Mouse (Mus musculus) CH12.LX (cell line): Measurements from ENCODE around the gene Celf2. TPM values are rescaled to one million over a fixed set of nuclear protein-coding genes. Genes with fewer than 3 reads are reported as not detected.

Experiments
- DNase-seq: peaks from one replicate; pipeline ENCODE4 v3.0.0-alpha.2; 2013; ENCODE audit errors: extremely low read depth
- H3K27ac ChIP-seq: 2 replicates; pipeline ENCODE4 v1.5.1; 2012; ENCODE audit warnings: low read depth, mild to moderate bottlenecking, control low read depth, moderate library complexity; ENCODE audit not compliant: insufficient read depth
- H3K27me3 ChIP-seq: replicated peaks from 2 replicates; pipeline ENCODE3; 2012; ENCODE audit warnings: inconsistent platforms
- H3K36me3 ChIP-seq, 2 experiments: replicated peaks in 1 of 2; 2 replicates each; pipeline versions ENCODE3 to v1.6.1; 2012; ENCODE audit warnings: inconsistent platforms in 1 of 2, low read length in 1 of 2, mild to moderate bottlenecking in 1 of 2, mixed read lengths in 1 of 2, moderate library complexity in 1 of 2; ENCODE audit not compliant: control insufficient read depth in 1 of 2, insufficient read depth in 1 of 2
- H3K4me1 ChIP-seq, 2 experiments: 2 replicates each; pipeline ENCODE4 v1.6.1; 2012; ENCODE audit warnings: inconsistent platforms in 1 of 2, moderate library complexity in 1 of 2; ENCODE audit not compliant: insufficient read depth in 2 of 2, control insufficient read depth in 1 of 2
- H3K4me2 ChIP-seq: 2 replicates; pipeline ENCODE4 v1.6.1; 2012; ENCODE audit warnings: low read depth, mild to moderate bottlenecking, control low read depth; ENCODE audit not compliant: poor library complexity, insufficient read depth, severe bottlenecking
- H3K4me3 ChIP-seq, 3 experiments: fragments of 150-350 bp in 1 of 3; sonication (generic) in 1 of 3; replicated peaks in 1 of 3; 2 replicates each; pipeline versions ENCODE3 to v1.5.1; 2011 to 2012; ENCODE audit warnings: low read depth in 2 of 3, low read length in 2 of 3, mild to moderate bottlenecking in 2 of 3, moderate library complexity in 2 of 3, control low read depth in 1 of 3, improper control_type of control experiment in 1 of 3, inconsistent platforms in 1 of 3, mixed read lengths in 1 of 3; ENCODE audit not compliant: poor library complexity in 1 of 3
- H3K79me2 ChIP-seq: replicated peaks from 2 replicates; pipeline ENCODE4 v1.6.1; 2012; ENCODE audit warnings: mild to moderate bottlenecking, moderate library complexity; ENCODE audit not compliant: control insufficient read depth, poor library complexity, insufficient read depth, severe bottlenecking; ENCODE audit errors: extremely low read depth
- H3K9ac ChIP-seq: 2 replicates; pipeline ENCODE4 v1.6.1; 2012; ENCODE audit warnings: low read depth, mild to moderate bottlenecking, control low read depth, moderate library complexity; ENCODE audit not compliant: insufficient read depth
- H3K9me3 ChIP-seq: replicated peaks from 2 replicates; pipeline ENCODE3; 2012; ENCODE audit warnings: low read length, inconsistent platforms, mixed read lengths
- ELF1 ChIP-seq: IDR thresholded peaks from 2 replicates; pipeline ENCODE4 v1.6.1; 2014; ENCODE audit warnings: low read depth, mild to moderate bottlenecking, inconsistent platforms, low read length, improper control_type of control experiment
- GABPA ChIP-seq: IDR thresholded peaks from 2 replicates; pipeline ENCODE4 v1.6.1; 2012; ENCODE audit warnings: low read depth, low read length, improper control_type of control experiment, inconsistent platforms; ENCODE audit not compliant: insufficient replicate concordance
- IRF4 ChIP-seq: IDR thresholded peaks from 2 replicates; pipeline ENCODE4 v1.6.1; 2014; ENCODE audit warnings: low read depth, mild to moderate bottlenecking, inconsistent platforms, low read length, improper control_type of control experiment
- JUN ChIP-seq: IDR thresholded peaks from 2 replicates; pipeline ENCODE4 v1.6.1; 2011; ENCODE audit warnings: low read depth, mild to moderate bottlenecking, low read length, improper control_type of control experiment, moderate library complexity; ENCODE audit not compliant: insufficient read depth
- MEF2A ChIP-seq: IDR thresholded peaks from 2 replicates; pipeline ENCODE4 v1.6.1; 2014; ENCODE audit warnings: low read depth, mild to moderate bottlenecking, inconsistent platforms, low read length, improper control_type of control experiment, borderline replicate concordance
- MYC ChIP-seq: IDR thresholded peaks from 2 replicates; pipeline ENCODE4 v1.6.1; 2011; ENCODE audit warnings: low read depth, mild to moderate bottlenecking, improper control_type of control experiment, low read length
- dilution Hi-C: fragments of 300-500 bp; cut with MboI; formaldehyde crosslinking; loops from 2 replicates; pipeline ENCODE4 v1.14.3; 2020; ENCODE audit warnings: low sequenced_read_pairs; ENCODE audit not compliant: extremely low pct_unique_long_range_greater_than_20kb, extremely low pct_ligation_motif_present
- in situ Hi-C: fragments of 300-500 bp; cut with MboI; formaldehyde crosslinking; loops from 3 replicates; pipeline ENCODE4 v1.14.3; 2019; ENCODE audit warnings: low sequenced_read_pairs, low pct_ligation_motif_present, low pct_unique_long_range_greater_than_20kb, mixed read lengths
- polyA plus RNA-seq: library from polyadenylated mRNA; unstranded; fragments of >175 nt; gene quantifications from 2 replicates; pipeline ENCODE4 v1.2.1, GENCODE M21; 2012; ENCODE audit warnings: low read depth; ENCODE audit not compliant: insufficient read length
- total RNA-seq, 2 experiments: library from RNA; depleted of rRNA; stranded (reverse); fragments of 300-350 nt in 1 of 2; fragments of >200 nt in 1 of 2; gene quantifications; 2 replicates each; pipeline ENCODE4 v1.2.3; 2012 to 2014

Celf2 gene
- total and polyA plus RNA-seq, 3 experiments: 51.0 to 143 (median 103) TPM

DNA sequence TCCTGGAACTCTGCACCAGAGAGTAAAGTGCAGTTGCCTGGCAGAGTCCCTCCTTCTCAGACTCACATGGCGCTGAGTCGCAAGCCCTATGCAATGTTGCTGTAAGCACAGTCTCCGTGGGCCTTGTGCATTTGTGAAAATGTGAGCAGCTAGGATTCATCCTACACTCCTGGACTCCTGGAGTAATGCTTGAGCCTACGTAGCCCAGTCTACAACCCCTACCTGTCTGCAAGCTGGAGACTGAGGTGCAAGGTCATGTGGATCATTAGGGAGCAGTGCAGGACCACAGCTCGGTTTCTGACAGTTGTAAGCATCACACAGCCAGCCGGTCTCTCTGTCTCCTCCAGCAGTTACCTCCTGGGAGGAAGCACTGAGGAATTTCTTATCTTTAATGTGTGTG, 1019.3 kb downstream of the Celf2 start:
- Histone ChIP-seq H3K4me3 (no peak overlapping the region), H3K36me3 (no peaks in the 10 kb centered on the region), H3K27ac (no peak overlapping the region), H3K27me3 (no peaks in the 10 kb centered on the region), H3K9me3 (no peaks in the 10 kb centered on the region), H3K4me2 (no peak overlapping the region), H3K9ac (no peak overlapping the region), H3K4me1 (no peaks in the 10 kb centered on the region), H3K79me2 (no peaks in the 10 kb centered on the region)
- DNase-seq: no peak
- in situ Hi-C loops (no loop called here), dilution Hi-C loops (no loop called here)
- TF ChIP-seq GABPA (no peak), IRF4 (no peak), MEF2A (no peak), ELF1 (no peak), MYC (no peak), JUN (no peak)
